9 mouse cellular contexts compared by ENCODE assay signal in the genomic region with DNA sequence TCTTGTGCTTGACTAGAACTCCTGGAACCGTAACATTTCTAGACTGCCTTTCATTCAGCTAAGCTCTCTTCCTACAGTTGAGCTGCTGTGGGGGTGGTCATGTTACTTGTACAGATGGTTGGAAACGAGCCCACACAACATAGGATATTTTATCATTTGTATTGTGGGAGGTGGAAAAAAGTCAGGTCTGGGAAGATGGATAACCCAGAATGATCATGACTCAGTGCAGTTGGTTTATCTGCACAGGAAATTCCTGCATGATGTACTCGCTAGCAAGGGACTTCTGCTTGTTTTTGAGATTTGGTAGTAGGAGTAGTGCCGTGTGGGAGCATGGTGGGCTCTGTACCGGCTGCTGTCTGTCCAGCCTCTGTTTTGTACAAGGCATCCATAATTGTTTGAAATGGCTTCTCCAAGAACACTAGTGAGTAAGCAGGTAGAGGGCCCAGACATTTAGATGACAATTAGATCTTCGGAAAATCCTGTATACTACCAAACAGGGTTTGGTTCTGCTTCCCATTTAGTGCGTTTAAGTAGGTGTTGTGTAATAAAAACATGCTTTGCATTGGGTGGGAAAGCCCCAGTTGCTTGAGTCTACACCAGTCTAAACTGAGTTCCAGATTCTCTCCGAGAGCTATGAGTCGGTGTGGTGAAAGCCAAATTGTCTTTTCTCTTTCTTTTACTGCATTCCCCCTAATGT.
A peak's percentile ranks its signal among the peaks of the same experiment; 100 is the strongest.
DNase-seq lines count a peak whose midpoint lies in the region; ATAC-seq lines count a peak whose summit lies in the region.
"Had no signal": no experiment of that assay in that cellular context is flagged by ENCODE, and none has a peak within 500 bp of the region (broad histone marks: within the 10 kb centered on the region; RNA-seq: fewer than 3 reads in every experiment).

No protein-coding gene starts in this region.

- peak overlapping the region; percentile 56; the same call in 1 of the 2 replicates for H3K27ac ChIP-seq in liver, embryonic 11.5 days (ENCODE audit: low read depth, low read length)
- 0 out of 2 replicates have a peak overlapping the region, but pooled peaks have one; percentile 1 for H3K27ac ChIP-seq in neural tube, embryonic 15.5 days (replicated peaks)
- H3K27ac ChIP-seq in intestine, embryonic 16.5 days (ENCODE audit: low read length), result no peak overlapping the region

- ATAC-seq in liver, embryonic 11.5 days (replicated peaks; ENCODE audit: low FRiP score), result peak; percentile 69
- ATAC-seq in erythroblast, adult 5-6 weeks (replicated peaks; ENCODE audit: low FRiP score, poor library complexity, severe bottlenecking), result peak; percentile 61
- no peak for ATAC-seq in neural tube, embryonic 15.5 days (ENCODE audit: low FRiP score)
- ATAC-seq in inflammation-experienced regulatory T-cells, adult 6 months, result no peak
- no peak for ATAC-seq in intestine, embryonic 16.5 days
- ATAC-seq in cerebellum, adult (ENCODE audit: insufficient number of reproducible peaks, low FRiP score, low TSS enrichment), result no peak

- no peak overlapping the region for H3K9ac ChIP-seq in liver, embryonic 11.5 days (ENCODE audit: low read depth, low read length)
- H3K9ac ChIP-seq in neural tube, embryonic 15.5 days (replicated peaks), result no peak overlapping the region
- H3K9ac ChIP-seq in intestine, embryonic 16.5 days (ENCODE audit: low read depth, low read length), result no peak overlapping the region

- peaks cover 27% of the 10 kb centered on the region for H3K4me1 ChIP-seq in liver, embryonic 11.5 days (replicated peaks; ENCODE audit: control insufficient read depth, insufficient read depth, low read length)
- H3K4me1 ChIP-seq in neural tube, embryonic 15.5 days, result peaks cover 29% of the 10 kb centered on the region
- H3K4me1 ChIP-seq in intestine, embryonic 16.5 days (ENCODE audit: control insufficient read depth, insufficient read depth, low read length), result no peaks in the 10 kb centered on the region

- H3K4me3 ChIP-seq in liver, embryonic 11.5 days (ENCODE audit: low read depth, low read length), result no peak overlapping the region
- no peak overlapping the region for H3K4me3 ChIP-seq in neural tube, embryonic 15.5 days (replicated peaks)
- no peak overlapping the region for H3K4me3 ChIP-seq in intestine, embryonic 16.5 days (ENCODE audit: low read length)

- no peaks in the 10 kb centered on the region for H3K9me3 ChIP-seq in liver, embryonic 11.5 days (ENCODE audit: control insufficient read depth, low read length)
- H3K9me3 ChIP-seq in neural tube, embryonic 15.5 days (replicated peaks), result no peaks in the 10 kb centered on the region
- no peaks in the 10 kb centered on the region for H3K9me3 ChIP-seq in intestine, embryonic 16.5 days (ENCODE audit: control insufficient read depth, low read length)

- peak overlapping the region; percentile 49 for H3K4me2 ChIP-seq in liver, embryonic 11.5 days
- no peak overlapping the region for H3K4me2 ChIP-seq in neural tube, embryonic 15.5 days
- no peak overlapping the region for H3K4me2 ChIP-seq in intestine, embryonic 16.5 days (ENCODE audit: low read depth, low read length)

- no peaks in the 10 kb centered on the region for H3K36me3 ChIP-seq in liver, embryonic 11.5 days (ENCODE audit: control insufficient read depth, insufficient read depth, low read length)
- no peaks in the 10 kb centered on the region for H3K36me3 ChIP-seq in neural tube, embryonic 15.5 days
- H3K36me3 ChIP-seq in intestine, embryonic 16.5 days (ENCODE audit: control insufficient read depth, insufficient read depth, low read length), result no peaks in the 10 kb centered on the region

- no peaks in the 10 kb centered on the region for H3K27me3 ChIP-seq in liver, embryonic 11.5 days (replicated peaks; ENCODE audit: control insufficient read depth, insufficient read depth, low read length)
- H3K27me3 ChIP-seq in neural tube, embryonic 15.5 days (replicated peaks), result no peaks in the 10 kb centered on the region
- no peaks in the 10 kb centered on the region for H3K27me3 ChIP-seq in intestine, embryonic 16.5 days (replicated peaks; ENCODE audit: control insufficient read depth, insufficient read depth, low read length)

- no peak for DNase-seq in liver, embryonic 11.5 days (ENCODE audit: low spot score)
- DNase-seq in liver, result no peak
- peak; percentile 64 to 79 for DNase-seq in layer of hippocampus, adult 8-10 months (ENCODE audit: low spot score in 2 of 2)
- DNase-seq: lung, postnatal 10 days had no signal

- 52% methylated on average over 9 of the region's 9 CpGs for WGBS in liver, embryonic 11.5 days
- 74% methylated on average over 9 of the region's 9 CpGs for WGBS in neural tube, embryonic 15.5 days
- WGBS in intestine, embryonic 16.5 days, result 64% methylated on average over 9 of the region's 9 CpGs

Comparison
In these comparisons a context has a peak if more than half of its experiments do, and no peak if none do; other contexts are left out.
1. ATAC-seq: peak in liver, embryonic 11.5 days (single experiment) and erythroblast, adult 5-6 weeks (single experiment); none in neural tube, embryonic 15.5 days (single experiment), inflammation-experienced regulatory T-cells, adult 6 months (single experiment), intestine, embryonic 16.5 days (single experiment) and cerebellum, adult (single experiment).
2. DNase-seq: peak in layer of hippocampus, adult 8-10 months (2 of 2); none in liver, embryonic 11.5 days (single experiment) and liver (single experiment).